Mouse (Mus musculus) neural tube, embryonic 11.5 days (tissue): Measurements from ENCODE around the gene Pdap1. TPM values are rescaled to one million over a fixed set of nuclear protein-coding genes. Genes with fewer than 3 reads are reported as not detected.
A peak's percentile ranks its signal among the peaks of the same experiment; 100 is the strongest.
"Not testable (repeated sequence)": the region's sequence is repeated elsewhere in the genome, so short reads cannot be mapped to it uniquely, and the experiment has no call there.

Experiments
- ATAC-seq: fragments of 200-750 bp; cut with Nextera tagmentation; 2 replicates; pipeline ENCODE4 v1.8.0; 2017; ENCODE audit warnings: moderate number of reproducible peaks, mild to moderate bottlenecking, moderate TSS enrichment, moderate library complexity; ENCODE audit not compliant: insufficient read depth, low FRiP score, low TSS enrichment
- DNase-seq: peaks from one replicate; pipeline ENCODE4 v3.0.0-alpha.2; 2015; ENCODE audit warnings: low spot score
- H3K27ac ChIP-seq: fragments of 300-500 bp; sonication (generic); 2 replicates; pipeline ENCODE4 v1.5.1; 2014; ENCODE audit warnings: low read depth, mild to moderate bottlenecking, low read length
- H3K27me3 ChIP-seq: fragments of 300-500 bp; sonication (generic); 2 replicates; pipeline ENCODE4 v1.6.1; 2014; ENCODE audit warnings: mild to moderate bottlenecking, low read length, mixed read lengths; ENCODE audit not compliant: control insufficient read depth, insufficient read depth
- H3K36me3 ChIP-seq: fragments of 300-500 bp; sonication (generic); 2 replicates; pipeline ENCODE4 v1.6.1; 2014; ENCODE audit warnings: mild to moderate bottlenecking, low read length, moderate library complexity, mixed read lengths; ENCODE audit not compliant: control insufficient read depth, insufficient read depth
- H3K4me1 ChIP-seq: fragments of 300-500 bp; sonication (generic); 2 replicates; pipeline ENCODE4 v1.6.1; 2014; ENCODE audit warnings: low read length, mixed read lengths; ENCODE audit not compliant: control insufficient read depth, insufficient read depth
- H3K4me2 ChIP-seq: fragments of 300-500 bp; sonication (generic); 2 replicates; pipeline ENCODE4 v1.6.1; 2014; ENCODE audit warnings: low read depth, mild to moderate bottlenecking, moderate library complexity
- H3K4me3 ChIP-seq: fragments of 300-500 bp; sonication (generic); 2 replicates; pipeline ENCODE4 v1.5.1; 2014; ENCODE audit warnings: low read depth, low read length
- H3K9ac ChIP-seq: fragments of 300-500 bp; sonication (generic); 2 replicates; pipeline ENCODE4 v1.6.1; 2014; ENCODE audit warnings: mild to moderate bottlenecking, low read length
- H3K9me3 ChIP-seq: fragments of 300-500 bp; sonication (generic); 2 replicates; pipeline ENCODE4 v1.6.1; 2016; ENCODE audit warnings: low read length; ENCODE audit not compliant: control insufficient read depth
- WGBS: fragments of 180-500 bp; shearing (Covaris S2); extraction: QIAGEN DNeasy Blood & Tissue Kit; methylation state at CpG from one replicate; pipeline ENCODE4 v1.1.7; 2014; 5-methylcytosine and 5-hydroxymethylcytosine counted together
- polyA plus RNA-seq: library from polyadenylated mRNA; unstranded; fragments of >200 nt; fragmentation: Nextera tagmentation; extraction: Ambion mirVana; gene quantifications from 2 replicates; pipeline ENCODE4 v1.2.1, GENCODE M21; 2014

Pdap1 gene
- polyA plus RNA-seq, 1 experiment from 2014 or later = 112 TPM

DNA sequence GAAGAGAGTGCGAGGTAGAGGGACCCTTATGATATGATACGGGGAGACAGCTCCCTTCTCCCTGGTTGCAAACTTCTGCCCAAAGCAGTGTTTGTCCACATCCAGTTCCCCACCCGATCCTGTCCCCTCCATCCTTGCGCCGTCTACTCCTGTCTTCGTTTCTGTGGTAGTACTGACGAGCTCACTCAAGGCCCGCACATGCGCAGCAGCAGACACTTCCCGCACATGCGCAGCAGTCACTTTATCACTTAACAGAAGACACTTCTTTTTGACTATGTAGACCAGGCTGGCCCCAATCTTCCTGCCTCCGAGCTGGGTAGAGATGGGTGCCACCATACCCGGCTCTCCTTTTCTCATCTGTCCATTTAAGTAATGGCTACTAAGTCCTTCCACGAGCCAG, 21.3 kb upstream of the Pdap1 start:
- H3K27ac ChIP-seq = no peak overlapping the region
- H3K4me2 ChIP-seq = no peak overlapping the region
- H3K4me3 ChIP-seq = no peak overlapping the region
- 95% methylated on average over 14 of the region's 14 CpGs for whole genome bisulfite sequencing
- H3K36me3 ChIP-seq = peaks cover 7% of the 10 kb centered on the region
- H3K9ac ChIP-seq = no peak overlapping the region
- ATAC-seq = no peak
- no peaks in the 10 kb centered on the region for H3K27me3 ChIP-seq
- H3K4me1 ChIP-seq = peaks cover 5% of the 10 kb centered on the region; the same call in 1 of the 2 replicates
- DNase-seq = no peak
- H3K9me3 ChIP-seq = no peaks in the 10 kb centered on the region

DNA sequence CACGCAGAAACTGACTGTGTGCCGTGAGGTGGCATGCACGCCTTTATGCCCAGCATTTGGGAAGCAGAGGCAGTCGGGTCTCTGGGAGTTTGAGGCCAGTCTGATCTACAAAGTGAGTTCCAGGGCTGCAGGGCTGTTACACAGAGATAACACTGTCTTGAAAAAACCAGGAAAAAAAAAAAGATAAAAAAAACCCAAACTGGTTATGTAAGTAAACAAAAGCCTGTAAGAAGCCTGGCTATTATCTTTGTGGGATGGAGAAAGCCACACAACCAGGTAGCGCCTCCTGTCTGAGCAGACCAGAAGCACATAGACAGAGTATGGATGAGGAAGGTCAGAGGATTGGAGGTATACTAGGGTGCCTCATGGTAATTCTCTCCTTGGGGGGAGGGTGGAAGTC, 12.7 kb upstream of the Pdap1 start:
- no peak overlapping the region for H3K4me3 ChIP-seq
- no peak overlapping the region for H3K27ac ChIP-seq
- no peaks in the 10 kb centered on the region for H3K9me3 ChIP-seq
- H3K4me2 ChIP-seq = no peak overlapping the region
- no peak overlapping the region for H3K9ac ChIP-seq
- H3K27me3 ChIP-seq = no peaks in the 10 kb centered on the region
- WGBS = 97% methylated on average over 5 of the region's 5 CpGs
- DNase-seq (no peak), ATAC-seq (no peak)
- H3K36me3 ChIP-seq = peaks cover 28% of the 10 kb centered on the region
- no peaks in the 10 kb centered on the region for H3K4me1 ChIP-seq

DNA sequence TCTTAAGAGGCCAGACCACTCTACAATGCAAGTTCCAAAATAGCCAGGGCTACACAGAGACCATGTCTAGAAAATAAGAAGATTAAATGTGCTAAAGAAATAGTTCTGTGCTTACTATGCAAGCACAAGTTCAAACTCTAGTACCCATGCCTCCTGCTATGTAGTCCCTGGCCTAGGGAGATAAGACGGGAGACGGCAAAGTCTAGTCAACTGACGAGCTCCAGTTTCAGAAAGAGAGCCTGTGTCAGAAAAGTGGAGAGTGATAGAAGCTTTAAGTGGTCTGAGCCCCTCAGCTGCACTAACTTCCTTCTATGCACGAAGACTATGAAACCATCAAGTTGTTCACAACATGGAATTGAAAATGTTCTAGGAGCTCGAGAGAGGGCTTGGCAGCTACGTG, 9.3 kb upstream of the Pdap1 start:
- Histone ChIP-seq H3K36me3 (peaks cover 30% of the 10 kb centered on the region), H3K27me3 (no peaks in the 10 kb centered on the region), H3K4me1 (no peaks in the 10 kb centered on the region), H3K4me3 (no peak overlapping the region), H3K4me2 (no peak overlapping the region), H3K27ac (no peak overlapping the region), H3K9me3 (no peaks in the 10 kb centered on the region), H3K9ac (no peak overlapping the region)
- no peak for ATAC-seq
- WGBS = 88% methylated on average over 6 of the region's 6 CpGs
- DNase-seq = no peak

DNA sequence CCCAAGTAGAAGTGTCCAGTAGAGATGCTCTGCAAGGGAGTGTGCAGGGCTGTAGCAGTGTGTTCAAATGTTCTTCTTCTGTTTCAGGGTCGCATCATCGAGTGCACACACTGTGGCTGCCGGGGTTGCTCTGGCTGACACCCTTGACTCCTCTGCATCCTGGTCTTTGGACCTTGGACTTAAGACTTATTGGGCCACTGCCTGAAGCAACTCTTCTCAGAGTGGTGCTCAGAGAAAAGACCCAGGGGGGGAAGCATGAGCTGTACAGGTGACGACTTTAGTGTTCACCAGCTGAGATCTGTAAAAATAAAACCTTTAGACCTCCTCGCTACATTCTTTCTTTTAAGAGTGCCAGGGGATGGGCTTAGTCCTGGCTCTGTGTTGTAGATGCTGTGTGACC, 7.7 kb upstream of the Pdap1 start:
- 94% methylated on average over 5 of the region's 5 CpGs for WGBS
- peaks cover 30% of the 10 kb centered on the region for H3K36me3 ChIP-seq

DNA sequence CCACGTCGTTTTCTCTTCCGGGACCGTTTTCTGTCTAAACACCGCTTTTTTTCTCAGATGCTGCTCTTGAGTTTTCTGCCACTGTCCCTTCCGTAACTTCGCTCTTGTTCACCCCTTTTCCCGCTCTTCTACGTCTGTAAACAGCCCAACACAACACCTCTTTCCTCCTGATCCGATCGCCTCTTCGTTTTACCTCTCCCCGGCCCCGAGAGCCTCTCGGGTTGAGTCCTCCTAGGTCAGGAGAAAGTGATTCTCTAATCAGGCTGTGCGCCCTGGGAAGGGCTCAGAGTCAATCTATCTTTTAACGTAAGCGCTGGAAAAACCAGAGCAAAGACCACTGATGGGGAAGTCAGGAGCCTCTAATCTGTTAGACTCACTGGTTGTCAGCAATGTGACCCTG, 573 bp upstream of the Pdap1 start:
- Histone ChIP-seq H3K4me2 (peak overlapping the region; percentile 74), H3K36me3 (peaks cover 13% of the 10 kb centered on the region), H3K4me3 (peak overlapping the region; percentile 55), H3K9ac (peak overlapping the region; percentile 64), H3K27me3 (no peaks in the 10 kb centered on the region), H3K4me1 (peaks cover 12% of the 10 kb centered on the region), H3K27ac (peak overlapping the region; percentile 82), H3K9me3 (no peaks in the 10 kb centered on the region)
- ATAC-seq = no peak
- DNase-seq = no peak
- WGBS = 1% methylated on average over 18 of the region's 18 CpGs

More for the DNA sequence above, 7.7 kb upstream of the Pdap1 start:
- no peaks in the 10 kb centered on the region for H3K9me3 ChIP-seq
- H3K9ac ChIP-seq = no peak overlapping the region
- no peaks in the 10 kb centered on the region for H3K27me3 ChIP-seq
- H3K4me3 ChIP-seq = no peak overlapping the region
- ATAC-seq = no peak
- no peak for DNase-seq
- H3K27ac ChIP-seq = no peak overlapping the region
- H3K4me2 ChIP-seq = no peak overlapping the region
- no peaks in the 10 kb centered on the region for H3K4me1 ChIP-seq

DNA sequence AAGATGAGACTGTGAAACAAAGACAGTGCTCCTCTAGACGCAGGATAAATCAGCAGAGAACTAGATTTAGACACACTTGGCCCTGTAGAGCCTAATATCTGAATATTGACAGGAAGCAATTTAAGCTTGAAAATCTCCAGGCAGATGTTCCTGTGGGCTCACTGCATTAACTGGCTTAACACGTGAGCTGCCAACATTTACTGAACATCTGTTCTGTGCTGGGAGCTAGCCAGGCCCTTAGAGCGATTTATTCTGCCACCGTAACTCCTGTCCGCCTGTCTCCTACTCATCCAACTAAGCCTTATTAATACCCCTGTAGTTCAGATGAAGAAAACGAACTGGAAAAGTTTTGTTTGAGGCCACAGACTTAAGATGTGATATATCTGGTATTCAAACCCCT, 1.2 kb downstream of the Pdap1 start:
- peak overlapping the region; percentile 74 for H3K4me2 ChIP-seq
- peaks cover 22% of the 10 kb centered on the region for H3K36me3 ChIP-seq
- WGBS = 26% methylated on average over 6 of the region's 6 CpGs
- no peaks in the 10 kb centered on the region for H3K27me3 ChIP-seq
- H3K9ac ChIP-seq = peak overlapping the region; percentile 64
- H3K4me1 ChIP-seq = peaks cover 12% of the 10 kb centered on the region
- no peaks in the 10 kb centered on the region for H3K9me3 ChIP-seq
- H3K27ac ChIP-seq = no peak overlapping the region
- H3K4me3 ChIP-seq = peak overlapping the region; percentile 55
- ATAC-seq (no peak), DNase-seq (no peak)

DNA sequence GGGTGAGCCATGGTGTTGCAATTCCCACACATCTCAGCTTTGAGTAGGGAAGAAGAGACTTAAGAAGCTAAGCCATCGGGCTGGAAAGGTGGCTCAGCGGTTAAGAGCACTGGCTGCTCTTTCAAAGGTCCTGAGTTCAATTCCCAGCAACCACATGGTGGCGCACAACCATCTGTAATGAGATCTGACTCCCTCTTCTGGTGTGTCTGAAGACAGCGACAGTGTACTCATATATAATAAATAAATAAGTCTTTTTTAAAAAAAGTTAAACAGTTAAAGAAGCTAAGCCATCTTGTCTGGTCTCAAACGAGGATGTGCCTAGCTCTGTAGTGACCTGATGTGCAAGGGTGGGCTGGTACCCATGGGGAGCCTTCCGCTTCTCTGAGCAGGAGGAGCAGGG, 6.8 kb downstream of the Pdap1 start:
- H3K27ac ChIP-seq, H3K4me1 ChIP-seq, H3K9ac ChIP-seq, ATAC-seq, DNase-seq, H3K9me3 ChIP-seq, H3K4me3 ChIP-seq, H3K27me3 ChIP-seq, H3K4me2 ChIP-seq: not testable (repeated sequence)
- WGBS = 91% methylated on average over 6 of the region's 6 CpGs
- H3K36me3 ChIP-seq = peaks cover 46% of the 10 kb centered on the region

DNA sequence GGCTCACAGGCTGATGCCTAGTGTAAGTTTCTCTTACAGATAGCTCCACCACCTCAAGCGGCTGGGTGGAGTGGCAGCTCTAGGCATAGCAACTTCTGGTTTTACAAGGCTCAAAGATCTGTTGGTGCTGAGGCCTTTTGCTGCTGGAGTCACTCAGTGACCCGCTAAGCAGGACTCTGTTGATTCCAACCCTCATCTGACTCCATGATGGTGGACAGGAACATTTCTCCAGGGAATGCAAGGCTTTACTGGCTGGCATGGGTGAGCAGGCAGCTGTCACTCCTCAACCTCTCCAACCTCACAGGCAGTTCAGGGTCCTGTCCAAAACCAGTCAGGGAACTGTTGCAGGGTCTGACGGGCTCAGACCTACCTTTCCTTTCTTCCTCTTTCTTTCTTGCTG, 9.0 kb downstream of the Pdap1 start:
- peaks cover 46% of the 10 kb centered on the region for H3K36me3 ChIP-seq
- H3K4me2 ChIP-seq = no peak overlapping the region
- no peaks in the 10 kb centered on the region for H3K4me1 ChIP-seq
- H3K9me3 ChIP-seq = no peaks in the 10 kb centered on the region
- H3K4me3 ChIP-seq = no peak overlapping the region
- no peaks in the 10 kb centered on the region for H3K27me3 ChIP-seq
- no peak for DNase-seq
- H3K27ac ChIP-seq = no peak overlapping the region
- WGBS = 93% methylated on average over 3 of the region's 3 CpGs
- H3K9ac ChIP-seq = no peak overlapping the region
- ATAC-seq = no peak

DNA sequence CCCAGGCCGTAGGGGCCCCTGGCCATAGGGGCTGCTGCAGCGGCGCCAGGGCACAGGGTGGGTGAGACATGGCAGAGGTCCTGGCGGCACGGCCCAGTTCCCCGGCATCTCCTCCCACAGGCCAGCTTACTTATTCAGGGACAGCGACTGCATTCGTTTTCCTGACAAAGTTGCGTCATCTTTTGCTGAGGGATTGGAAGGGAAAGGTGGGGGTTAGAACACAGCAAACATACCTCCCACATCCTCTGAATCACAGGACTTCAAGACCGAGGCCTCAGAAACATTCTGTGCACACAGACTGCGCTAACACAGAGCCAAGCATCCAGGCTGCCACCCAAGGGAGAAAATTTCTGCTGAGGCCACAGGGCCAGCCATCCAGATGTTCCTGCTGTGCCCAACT, 9.8 kb downstream of the Pdap1 start:
- H3K4me3 ChIP-seq = no peak overlapping the region
- no peak overlapping the region for H3K4me2 ChIP-seq
- H3K27ac ChIP-seq = no peak overlapping the region
- WGBS = 90% methylated on average over 11 of the region's 11 CpGs
- DNase-seq (no peak), ATAC-seq (no peak)
- H3K36me3 ChIP-seq = peaks cover 44% of the 10 kb centered on the region
- no peak overlapping the region for H3K9ac ChIP-seq
- no peaks in the 10 kb centered on the region for H3K4me1 ChIP-seq
- H3K9me3 ChIP-seq = no peaks in the 10 kb centered on the region
- no peaks in the 10 kb centered on the region for H3K27me3 ChIP-seq
